Mouse (Mus musculus): ENCODE data around the gene G6pd2. TPM values are rescaled to one million over a fixed set of nuclear protein-coding genes. Genes with fewer than 3 reads are reported as not detected.

G6pd2 gene
- polyA plus RNA-seq (2016; fragmentation: Nextera tagmentation; extraction: Ambion mirVana): not detected in 2 replicates

GRCm38 (mm10) chr5:61808516-61808915 is at the start of gene G6pd2:
G6pd2 (plus strand) TSS chr5:61808816.
- 95% methylated on average over 2 of the region's 2 CpGs for WGBS
- ATAC-seq (ENCODE audit: insufficient number of reproducible peaks, insufficient read depth, low FRiP score, low TSS enrichment): no peak
- H3K4me1 ChIP-seq: no peaks in the 10 kb centered on the region

GRCm38 (mm10) chr5:61764214-61764613 is 44.4 kb upstream of the G6pd2 start:
- no peak overlapping the region for H3K27ac ChIP-seq
- no peaks in the 10 kb centered on the region for H3K4me1 ChIP-seq
- H3K27me3 ChIP-seq: no peaks in the 10 kb centered on the region
- H3K4me2 ChIP-seq (replicated peaks): no peak overlapping the region
- H3K9ac ChIP-seq: no peak overlapping the region
- WGBS: 60% methylated on average over 1 of the region's 1 CpGs
- no peak for ATAC-seq (ENCODE audit: insufficient number of reproducible peaks, insufficient read depth, low FRiP score, low TSS enrichment)
- no peaks in the 10 kb centered on the region for H3K9me3 ChIP-seq
- H3K4me3 ChIP-seq: no peak overlapping the region
- H3K36me3 ChIP-seq: no peaks in the 10 kb centered on the region

More at GRCm38 (mm10) chr5:61808516-61808915, at the start of gene G6pd2:
- Histone ChIP-seq H3K27me3 (no peaks in the 10 kb centered on the region), H3K9me3 (0 out of 2 replicates have a peak, but pooled peaks cover 5% of the 10 kb centered on the region), H3K4me3 (no peak within 1 kb of the TSS), H3K9ac (no peak within 1 kb of the TSS), H3K27ac (no peak within 1 kb of the TSS), H3K36me3 (no peaks in the 10 kb centered on the region), H3K4me2 (replicated peaks) (no peak within 1 kb of the TSS)

- Histone ChIP-seq H3K4me3 (no peak overlapping the region), H3K4me2 (replicated peaks) (no peak overlapping the region), H3K27ac (no peak overlapping the region), H3K4me1 (no peaks in the 10 kb centered on the region), H3K27me3 (no peaks in the 10 kb centered on the region), H3K9ac (no peak overlapping the region), H3K36me3 (no peaks in the 10 kb centered on the region), H3K9me3 (no peaks in the 10 kb centered on the region)
- no peak for ATAC-seq (ENCODE audit: insufficient number of reproducible peaks, insufficient read depth, low FRiP score, low TSS enrichment)
Observed at GRCm38 (mm10) chr5:61832935-61833551, 24.4 kb downstream of the G6pd2 start.

GRCm38 (mm10) chr5:61843891-61844290 is 35.3 kb downstream of the G6pd2 start:
- Histone ChIP-seq H3K4me2 (replicated peaks) (no peak overlapping the region), H3K4me1 (no peaks in the 10 kb centered on the region), H3K4me3 (no peak overlapping the region), H3K9ac (no peak overlapping the region), H3K27ac (no peak overlapping the region), H3K36me3 (no peaks in the 10 kb centered on the region), H3K27me3 (no peaks in the 10 kb centered on the region), H3K9me3 (no peaks in the 10 kb centered on the region)
- 77% methylated on average over 2 of the region's 2 CpGs for WGBS
- ATAC-seq (ENCODE audit: insufficient number of reproducible peaks, insufficient read depth, low FRiP score, low TSS enrichment): no peak
